Mouse (Mus musculus) left cerebral cortex, postnatal 10 days (tissue): ENCODE measurements around the gene Fndc3b. TPM values are rescaled to one million over a fixed set of nuclear protein-coding genes. Genes with fewer than 3 reads are reported as not detected.
A peak's percentile ranks its signal among the peaks of the same experiment; 100 is the strongest.

Source experiments
- DNase-seq, 2 experiments: peaks; one replicate each; pipeline ENCODE4 v3.0.0; 2021 to 2022; ENCODE audit warnings: low spot score in 2 of 2, mixed read lengths in 1 of 2; ENCODE audit errors: extremely low spot score in 1 of 2
- intact Hi-C: fragments of 180-260 bp; cut with DNase I; formaldehyde crosslinking; loops from one replicate; pipeline ENCODE4 v1.15.1; 2025
- total RNA-seq, 2 experiments: library from RNA; stranded (reverse); gene quantifications; 2 replicates each; pipeline ENCODE4 v1.2.3; 2021

Gene Fndc3b
- total RNA-seq, 2 experiments from 2014 or later: 22.9 to 25.7 TPM

- intact Hi-C loops: no loop called here
- DNase-seq: peak; percentile 40 to 79
Measured at GRCm38 (mm10) chr3:27607081-27607795, 103.9 kb downstream of the Fndc3b start.

GRCm38 (mm10) chr3:27606626-27607025 is 104.5 kb downstream of the Fndc3b start:
- intact Hi-C loops: no loop called here

GRCm38 (mm10) chr3:27605613-27606012 is 105.5 kb downstream of the Fndc3b start:
- intact Hi-C loops: no loop called here
- no peak for DNase-seq

More at GRCm38 (mm10) chr3:27606626-27607025, 104.5 kb downstream of the Fndc3b start:
- DNase-seq: no peak

GRCm38 (mm10) chr3:27605081-27605480 is 106.0 kb downstream of the Fndc3b start:
- no peak for DNase-seq
- intact Hi-C loops: no loop called here

- DNase-seq: no peak
- intact Hi-C loops: no loop called here
Measured at GRCm38 (mm10) chr3:27604629-27605028, 106.5 kb downstream of the Fndc3b start.

- intact Hi-C loops: no loop called here
- no peak for DNase-seq
Measured at GRCm38 (mm10) chr3:27603905-27604620, 107.0 kb downstream of the Fndc3b start.

GRCm38 (mm10) chr3:27600645-27601044 is 110.5 kb downstream of the Fndc3b start:
- intact Hi-C loops: no loop called here
- no peak for DNase-seq

- DNase-seq: no peak
- intact Hi-C loops: no loop called here
Measured at GRCm38 (mm10) chr3:27600197-27600596, 110.9 kb downstream of the Fndc3b start.

GRCm38 (mm10) chr3:27598437-27599382 is 112.4 kb downstream of the Fndc3b start:
- intact Hi-C loops: no loop called here
- no peak for DNase-seq

GRCm38 (mm10) chr3:27593485-27594138 is 117.5 kb downstream of the Fndc3b start:
- intact Hi-C loops: no loop called here
- DNase-seq: no peak

- DNase-seq: no peak
- intact Hi-C loops: no loop called here
Measured at GRCm38 (mm10) chr3:27592728-27593484, 118.2 kb downstream of the Fndc3b start.

GRCm38 (mm10) chr3:27590823-27591222 is 120.3 kb downstream of the Fndc3b start:
- intact Hi-C loops: no loop called here
- no peak for DNase-seq

GRCm38 (mm10) chr3:27589305-27589704 is 121.8 kb downstream of the Fndc3b start:
- intact Hi-C loops: loop anchor here (10.0 kb wide), 1 partner anchor 275 kb away; no protein-coding TSS in a partner anchor

GRCm38 (mm10) chr3:27588604-27589003 is 122.5 kb downstream of the Fndc3b start:
- intact Hi-C loops: loop anchor here (10.0 kb wide), 1 partner anchor 276 kb away; no protein-coding TSS in a partner anchor
- no peak for DNase-seq

More at GRCm38 (mm10) chr3:27589305-27589704, 121.8 kb downstream of the Fndc3b start:
- DNase-seq: no peak

- intact Hi-C loops: loop anchor here (5.0 to 10.0 kb wide), 2 partner anchors 127 to 280 kb away; partner anchors contain the start of gene Fndc3b
- DNase-seq: no peak
Measured at GRCm38 (mm10) chr3:27584607-27585605, 126.2 kb downstream of the Fndc3b start.
